Mouse (Mus musculus): Measurements from ENCODE around the gene Diaph3. TPM values are rescaled to one million over a fixed set of nuclear protein-coding genes. Genes with fewer than 3 reads are reported as not detected.
A peak's percentile ranks its signal among the peaks of the same experiment; 100 is the strongest.
"Not testable (repeated sequence)": the region's sequence is repeated elsewhere in the genome, so short reads cannot be mapped to it uniquely, and the experiment has no call there.

Gene Diaph3
- polyA plus RNA-seq, 1 experiment, result 4.4 TPM

GRCm38 (mm10) chr14:87084906-87085305, 56.1 kb downstream of the Diaph3 start:
- not testable (repeated sequence) for DNase-seq (ENCODE audit: extremely low spot score in 1 of 2, low spot score in 1 of 2)

- no peak for DNase-seq (ENCODE audit: extremely low spot score in 1 of 2, low spot score in 1 of 2)
Observed at GRCm38 (mm10) chr14:87083911-87084310, 57.1 kb downstream of the Diaph3 start.

- no peak for DNase-seq (ENCODE audit: extremely low spot score in 1 of 2, low spot score in 1 of 2)
Observed at GRCm38 (mm10) chr14:87079725-87080124, 61.3 kb downstream of the Diaph3 start.

- DNase-seq (ENCODE audit: extremely low spot score in 1 of 2, low spot score in 1 of 2), result no peak
Observed at GRCm38 (mm10) chr14:87075021-87075531, 66.0 kb downstream of the Diaph3 start.

GRCm38 (mm10) chr14:87064281-87064680, 76.8 kb downstream of the Diaph3 start:
- no peak for DNase-seq (ENCODE audit: extremely low spot score in 1 of 2, low spot score in 1 of 2)

- no peak for DNase-seq (ENCODE audit: extremely low spot score in 1 of 2, low spot score in 1 of 2)
Observed at GRCm38 (mm10) chr14:87056169-87056568, 84.9 kb downstream of the Diaph3 start.

GRCm38 (mm10) chr14:87051187-87051586, 89.8 kb downstream of the Diaph3 start:
- no peak for DNase-seq (ENCODE audit: extremely low spot score in 1 of 2, low spot score in 1 of 2)

GRCm38 (mm10) chr14:87044401-87044806, 96.6 kb downstream of the Diaph3 start:
- no peak for DNase-seq (ENCODE audit: extremely low spot score in 1 of 2, low spot score in 1 of 2)

- DNase-seq (ENCODE audit: extremely low spot score in 1 of 2, low spot score in 1 of 2), result no peak
Observed at GRCm38 (mm10) chr14:87020240-87020639, 120.8 kb downstream of the Diaph3 start.

- no peak for DNase-seq (ENCODE audit: extremely low spot score in 1 of 2, low spot score in 1 of 2)
Observed at GRCm38 (mm10) chr14:87019687-87020086, 121.3 kb downstream of the Diaph3 start.

- no peak for DNase-seq (ENCODE audit: extremely low spot score in 1 of 2, low spot score in 1 of 2)
Observed at GRCm38 (mm10) chr14:86997318-86997717, 143.7 kb downstream of the Diaph3 start.

GRCm38 (mm10) chr14:86951169-86951568, 189.9 kb downstream of the Diaph3 start:
- no peak for DNase-seq (ENCODE audit: extremely low spot score in 1 of 2, low spot score in 1 of 2)

GRCm38 (mm10) chr14:86937953-86938352, 203.1 kb downstream of the Diaph3 start:
- no peak for DNase-seq (ENCODE audit: extremely low spot score in 1 of 2, low spot score in 1 of 2)

GRCm38 (mm10) chr14:86936424-86936823, 204.6 kb downstream of the Diaph3 start:
- no peak for DNase-seq (ENCODE audit: extremely low spot score in 1 of 2, low spot score in 1 of 2)

- no peak for DNase-seq (ENCODE audit: extremely low spot score in 1 of 2, low spot score in 1 of 2)
Observed at GRCm38 (mm10) chr14:86930763-86931162, 210.3 kb downstream of the Diaph3 start.

GRCm38 (mm10) chr14:86926827-86927226, 214.2 kb downstream of the Diaph3 start:
- no peak for DNase-seq (ENCODE audit: extremely low spot score in 1 of 2, low spot score in 1 of 2)

- DNase-seq (ENCODE audit: extremely low spot score in 1 of 2, low spot score in 1 of 2), result peak in 1 of 2 experiments; percentile 27
Observed at GRCm38 (mm10) chr14:86898898-86899297, 242.1 kb downstream of the Diaph3 start.

GRCm38 (mm10) chr14:86889070-86889804, 251.8 kb downstream of the Diaph3 start:
- no peak for DNase-seq (ENCODE audit: extremely low spot score in 1 of 2, low spot score in 1 of 2)

GRCm38 (mm10) chr14:86885417-86886098, 255.5 kb downstream of the Diaph3 start:
- DNase-seq (ENCODE audit: extremely low spot score in 1 of 2, low spot score in 1 of 2), result no peak

- peak; percentile 18 to 55 for DNase-seq (ENCODE audit: extremely low spot score in 1 of 2, low spot score in 1 of 2)
Observed at GRCm38 (mm10) chr14:86869536-86869935, 271.5 kb downstream of the Diaph3 start.

GRCm38 (mm10) chr14:86867143-86867542, 273.9 kb downstream of the Diaph3 start:
- no peak for DNase-seq (ENCODE audit: extremely low spot score in 1 of 2, low spot score in 1 of 2)

- no peak for DNase-seq (ENCODE audit: extremely low spot score in 1 of 2, low spot score in 1 of 2)
Observed at GRCm38 (mm10) chr14:86864053-86864452, 277.0 kb downstream of the Diaph3 start.
